Mouse (Mus musculus): ENCODE results near the gene Rundc1.
"Not testable (repeated sequence)": the region's sequence is repeated elsewhere in the genome, so short reads cannot be mapped to it uniquely, and the experiment has no call there.

Rundc1 gene

GRCm38 (mm10) chr11:101467477-101468262 lies 42.8 kb downstream of the Rundc1 start:
- peak; percentile 73 to 83 for DNase-seq

GRCm38 (mm10) chr11:101468263-101468688 lies 43.4 kb downstream of the Rundc1 start:
- DNase-seq, result peak in 1 of 2 experiments; percentile 19

GRCm38 (mm10) chr11:101468731-101469130 lies 43.8 kb downstream of the Rundc1 start:
- no peak for DNase-seq

- DNase-seq, result no peak
Measured at GRCm38 (mm10) chr11:101469155-101469554, 44.3 kb downstream of the Rundc1 start.

GRCm38 (mm10) chr11:101470206-101470605 lies 45.3 kb downstream of the Rundc1 start:
- no peak for DNase-seq

GRCm38 (mm10) chr11:101471926-101472325 lies 47.0 kb downstream of the Rundc1 start:
- DNase-seq, result no peak

GRCm38 (mm10) chr11:101472336-101472735 lies 47.5 kb downstream of the Rundc1 start:
- DNase-seq, result no peak

GRCm38 (mm10) chr11:101473686-101474085 lies 48.8 kb downstream of the Rundc1 start:
- not testable (repeated sequence) for DNase-seq

- peak; percentile 22 to 53 for DNase-seq
Measured at GRCm38 (mm10) chr11:101474298-101474697, 49.4 kb downstream of the Rundc1 start.

- DNase-seq, result not testable (repeated sequence)
Measured at GRCm38 (mm10) chr11:101476361-101476760, 51.5 kb downstream of the Rundc1 start.

GRCm38 (mm10) chr11:101477194-101477551 lies 52.3 kb downstream of the Rundc1 start:
- no peak for DNase-seq

GRCm38 (mm10) chr11:101477552-101478211 lies 52.8 kb downstream of the Rundc1 start:
- DNase-seq, result no peak

- DNase-seq, result no peak
Measured at GRCm38 (mm10) chr11:101479171-101479635, 54.3 kb downstream of the Rundc1 start.

- DNase-seq, result no peak
Measured at GRCm38 (mm10) chr11:101480912-101481311, 56.0 kb downstream of the Rundc1 start.

GRCm38 (mm10) chr11:101483804-101484203 lies 58.9 kb downstream of the Rundc1 start:
- DNase-seq, result no peak

GRCm38 (mm10) chr11:101484245-101484644 lies 59.4 kb downstream of the Rundc1 start:
- no peak for DNase-seq

GRCm38 (mm10) chr11:101484814-101485213 lies 59.9 kb downstream of the Rundc1 start:
- no peak for DNase-seq

Measured in lung, adult 18-20 months (tissue).